Mouse (Mus musculus): ENCODE results near the gene Med27. TPM values are rescaled to one million over a fixed set of nuclear protein-coding genes. Genes with fewer than 3 reads are reported as not detected.
A peak's percentile ranks its signal among the peaks of the same experiment; 100 is the strongest.

Med27 gene
- total RNA-seq, 2 experiments from 2014 or later, result 23.7 to 24.3 TPM

- peak in 1 of 2 experiments; percentile 48 for DNase-seq (ENCODE audit: low spot score in 2 of 2)
Observed at GRCm38 (mm10) chr2:29464851-29465648, 118.4 kb downstream of the Med27 start.

DNA sequence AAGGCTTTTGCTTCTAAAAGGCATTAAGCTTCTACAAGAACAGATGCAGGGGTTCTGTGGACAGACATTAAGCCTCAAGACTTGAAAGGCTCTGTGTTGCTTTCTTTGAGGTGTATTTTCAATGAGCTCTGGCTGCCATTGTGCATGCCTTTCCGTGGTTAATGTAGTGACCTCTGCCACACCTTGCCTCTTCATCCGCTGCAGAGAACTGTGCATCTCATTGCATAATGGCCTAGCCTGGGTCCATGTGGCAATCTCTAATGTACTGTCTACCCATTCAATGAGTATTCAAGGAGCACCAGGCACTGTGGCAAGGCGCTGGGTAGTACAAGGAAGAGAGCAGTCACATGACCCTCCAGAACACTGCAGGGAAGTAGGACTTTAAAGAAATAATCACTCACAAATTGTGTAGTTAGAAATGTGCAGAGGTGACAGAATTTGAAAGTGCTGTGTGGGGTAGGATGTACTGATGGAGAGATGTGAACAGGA, 119.1 kb downstream of the Med27 start:
- DNase-seq (ENCODE audit: low spot score in 2 of 2), result no peak

- DNase-seq (ENCODE audit: low spot score in 2 of 2), result no peak
Observed at GRCm38 (mm10) chr2:29466396-29466795, 119.8 kb downstream of the Med27 start.

DNA sequence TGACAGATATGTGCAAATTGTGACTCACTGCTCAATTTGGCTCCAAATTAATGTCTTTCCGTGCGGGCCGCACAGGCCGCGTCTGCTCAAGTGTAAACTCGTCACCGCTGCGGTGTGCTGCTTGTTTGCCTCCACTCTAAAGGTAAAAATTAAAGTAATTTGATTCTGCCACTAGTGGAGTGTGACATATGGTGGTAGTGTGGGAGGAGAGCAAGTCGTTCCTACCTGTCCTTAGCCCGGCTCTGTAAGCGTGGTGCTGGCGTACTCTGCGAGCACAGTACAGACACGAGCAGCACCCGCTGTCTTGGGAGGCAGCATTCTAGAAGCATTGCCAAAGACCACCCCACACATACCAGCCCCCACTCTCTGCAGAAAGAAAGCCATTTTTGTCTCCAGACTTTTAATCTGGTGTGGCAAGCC, 121.9 kb downstream of the Med27 start:
- DNase-seq (ENCODE audit: low spot score in 2 of 2), result no peak

- DNase-seq (ENCODE audit: low spot score in 2 of 2), result no peak
Observed at GRCm38 (mm10) chr2:29472952-29473437, 126.4 kb downstream of the Med27 start.

GRCm38 (mm10) chr2:29473907-29474306, 127.3 kb downstream of the Med27 start:
- no peak for DNase-seq (ENCODE audit: low spot score in 2 of 2)

DNA sequence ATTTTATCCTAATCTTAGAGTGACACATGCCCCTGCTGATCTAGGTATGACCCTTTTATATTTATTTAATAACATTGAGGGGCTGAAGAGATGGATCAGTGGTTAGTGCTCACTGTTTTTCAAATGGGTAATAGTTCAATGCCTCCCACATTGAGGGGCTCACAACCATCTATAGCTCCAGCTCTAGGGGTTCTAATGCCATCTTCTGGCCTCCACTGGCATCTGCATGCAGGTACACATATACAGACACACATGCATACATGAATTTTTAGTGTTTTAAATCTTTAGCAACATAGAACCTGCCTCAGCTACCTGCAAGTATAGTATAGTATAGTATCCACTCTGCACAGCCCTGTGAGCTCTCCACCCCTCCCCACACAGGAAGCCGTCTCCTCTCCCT, 130.1 kb downstream of the Med27 start:
- DNase-seq (ENCODE audit: low spot score in 2 of 2), result no peak

DNA sequence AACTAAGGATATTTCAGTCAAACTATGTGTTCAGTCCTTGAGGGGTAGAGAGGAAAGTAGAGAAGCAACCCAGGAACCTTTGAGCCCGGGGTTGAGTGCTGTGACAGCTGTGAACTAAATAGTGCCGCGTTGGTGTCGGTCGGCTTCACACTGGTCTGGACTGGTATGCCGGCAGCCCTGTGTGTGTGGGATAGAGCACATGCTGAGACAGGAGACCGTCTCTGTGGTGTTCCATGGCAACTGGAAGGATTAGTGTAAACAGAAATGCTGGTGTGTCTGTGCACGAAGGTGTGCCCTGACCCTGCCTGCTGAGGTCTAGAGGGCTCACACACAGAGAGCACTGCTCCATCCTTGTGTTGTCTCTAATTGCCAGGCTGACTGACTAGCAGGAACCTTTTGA, 135.2 kb downstream of the Med27 start:
- no peak for DNase-seq (ENCODE audit: low spot score in 2 of 2)

- no peak for DNase-seq (ENCODE audit: low spot score in 2 of 2)
Observed at GRCm38 (mm10) chr2:29482979-29483718, 136.5 kb downstream of the Med27 start.

GRCm38 (mm10) chr2:29485519-29485918, 138.9 kb downstream of the Med27 start:
- DNase-seq (ENCODE audit: low spot score in 2 of 2), result no peak

GRCm38 (mm10) chr2:29486491-29486890, 139.9 kb downstream of the Med27 start:
- no peak for DNase-seq (ENCODE audit: low spot score in 2 of 2)

DNA sequence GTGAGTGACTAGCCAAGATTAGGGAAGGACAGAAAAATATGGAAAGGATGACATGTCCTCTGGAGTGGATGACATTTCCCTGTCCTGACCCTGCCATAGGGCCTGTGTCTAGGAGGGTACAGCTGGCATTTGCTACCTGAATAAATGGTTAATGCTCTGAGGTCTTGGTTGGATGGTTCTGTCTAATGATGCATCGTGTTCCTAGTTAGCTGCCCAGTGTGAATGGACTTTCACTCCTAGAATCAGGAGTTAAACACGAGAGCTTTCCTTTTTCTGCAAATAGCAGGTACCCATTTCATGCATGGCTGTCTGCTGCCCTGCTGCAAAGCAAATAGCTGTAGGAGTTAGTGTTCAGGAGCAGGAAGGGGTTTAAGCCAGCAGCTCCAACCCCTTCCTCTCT, 141.0 kb downstream of the Med27 start:
- no peak for DNase-seq (ENCODE audit: low spot score in 2 of 2)

GRCm38 (mm10) chr2:29488379-29489236, 142.0 kb downstream of the Med27 start:
- DNase-seq (ENCODE audit: low spot score in 2 of 2), result no peak

- DNase-seq (ENCODE audit: low spot score in 2 of 2), result no peak
Observed at GRCm38 (mm10) chr2:29491656-29492055, 145.0 kb downstream of the Med27 start.

GRCm38 (mm10) chr2:29493396-29494031, 146.9 kb downstream of the Med27 start:
- no peak for DNase-seq (ENCODE audit: low spot score in 2 of 2)

DNA sequence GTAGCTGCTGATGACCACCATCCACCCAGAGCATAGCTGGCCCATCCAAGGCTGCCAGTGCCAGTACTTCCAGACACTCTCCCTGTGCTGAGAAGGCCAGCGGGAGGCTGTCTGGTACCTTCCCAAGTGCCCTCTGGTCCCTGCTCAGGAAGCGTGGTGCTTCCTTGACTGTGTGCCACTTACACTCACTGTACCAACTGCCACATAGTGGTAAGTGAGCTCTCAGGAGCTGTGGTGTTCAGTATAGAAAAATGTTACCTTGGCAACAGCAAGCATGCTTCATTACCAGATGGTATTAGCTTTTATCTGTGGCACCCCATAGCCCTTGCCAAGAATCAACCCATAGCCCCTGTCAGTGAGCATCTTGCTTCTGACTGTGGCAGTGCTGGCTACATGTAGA, 148.7 kb downstream of the Med27 start:
- no peak for DNase-seq (ENCODE audit: low spot score in 2 of 2)

DNA sequence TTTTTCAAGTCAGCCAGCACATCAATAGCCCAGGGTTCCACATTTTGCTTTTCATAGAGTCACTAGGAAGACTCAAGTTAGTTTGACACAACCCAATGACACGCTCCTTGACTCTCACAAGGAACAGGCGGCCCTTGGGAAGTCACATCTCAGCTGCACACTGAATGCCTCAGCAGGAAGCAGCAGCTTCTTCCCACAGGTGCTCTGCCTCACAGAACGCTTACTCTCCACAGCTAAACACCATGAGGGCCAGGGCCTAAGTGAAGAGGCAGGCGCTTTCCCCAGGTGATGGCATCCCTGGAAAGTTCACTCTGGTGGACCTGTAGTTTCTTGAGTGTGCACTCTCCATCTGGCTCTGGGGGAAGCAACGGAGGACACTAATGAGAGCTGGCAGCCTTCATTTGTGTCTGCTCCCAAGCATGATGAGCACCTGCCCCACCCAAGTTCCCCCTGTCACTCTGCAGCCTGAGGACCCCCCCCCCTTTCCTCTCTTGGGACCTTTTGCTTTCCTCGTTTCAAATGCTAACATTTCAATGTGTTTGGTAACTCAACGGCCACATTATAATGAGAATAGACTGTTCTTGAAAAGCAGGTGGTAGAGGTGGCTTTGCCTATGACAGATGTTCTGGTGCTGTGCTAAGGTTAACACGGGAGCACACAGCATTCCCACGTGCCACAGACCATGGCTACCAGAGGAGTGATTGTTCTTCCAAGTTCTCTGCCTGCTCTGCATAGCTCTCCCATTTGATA, 154.2 kb downstream of the Med27 start:
- DNase-seq (ENCODE audit: low spot score in 2 of 2), result no peak

GRCm38 (mm10) chr2:29501381-29501780, 154.8 kb downstream of the Med27 start:
- no peak for DNase-seq (ENCODE audit: low spot score in 2 of 2)

DNA sequence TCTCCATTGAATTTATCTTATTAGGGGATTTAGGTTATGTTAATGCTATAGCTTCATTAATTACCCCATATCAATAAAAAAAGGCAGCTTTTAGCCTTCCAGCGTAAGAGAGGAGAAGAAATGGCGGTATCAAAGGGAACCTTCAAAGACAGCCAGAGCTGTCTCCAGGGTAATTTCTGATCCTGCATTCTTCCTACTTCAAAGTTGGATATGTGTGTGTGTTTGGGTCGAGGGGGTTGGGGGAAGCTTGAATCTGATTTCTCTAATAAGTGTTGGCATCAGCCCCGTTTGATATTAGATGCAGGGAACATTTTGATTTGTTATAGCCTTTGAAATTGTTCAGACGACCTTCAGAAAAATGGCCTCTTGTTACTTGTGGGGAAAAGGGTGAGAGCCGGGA, 158.2 kb downstream of the Med27 start:
- no peak for DNase-seq (ENCODE audit: low spot score in 2 of 2)

DNA sequence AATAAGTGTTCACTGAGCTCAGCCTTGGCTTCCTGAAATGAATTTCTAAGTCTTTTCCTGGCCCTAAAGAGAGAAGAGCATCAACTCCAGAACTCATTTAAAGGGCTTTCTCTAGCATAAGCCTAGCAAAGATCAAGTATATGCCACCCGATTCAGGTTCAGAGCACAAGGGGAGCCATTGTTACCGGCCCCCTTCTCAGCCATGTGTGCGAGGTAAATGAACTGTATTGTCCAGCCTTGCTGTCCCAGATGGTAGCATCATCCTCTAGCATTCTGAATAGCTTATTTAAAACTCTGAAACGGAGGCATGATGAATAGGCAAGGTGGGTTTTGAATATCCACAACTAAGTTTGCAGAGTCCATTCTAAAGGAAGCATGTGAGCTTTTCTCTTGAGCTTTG, 159.8 kb downstream of the Med27 start:
- no peak for DNase-seq (ENCODE audit: low spot score in 2 of 2)

Measured in gastrocnemius, postnatal 4 days (tissue).